Mouse (Mus musculus): ENCODE results near the gene Gpat3. TPM values are rescaled to one million over a fixed set of nuclear protein-coding genes. Genes with fewer than 3 reads are reported as not detected.

The Gpat3 gene
- polyA plus RNA-seq, 1 experiment from 2014 or later = 12.0 TPM

DNA sequence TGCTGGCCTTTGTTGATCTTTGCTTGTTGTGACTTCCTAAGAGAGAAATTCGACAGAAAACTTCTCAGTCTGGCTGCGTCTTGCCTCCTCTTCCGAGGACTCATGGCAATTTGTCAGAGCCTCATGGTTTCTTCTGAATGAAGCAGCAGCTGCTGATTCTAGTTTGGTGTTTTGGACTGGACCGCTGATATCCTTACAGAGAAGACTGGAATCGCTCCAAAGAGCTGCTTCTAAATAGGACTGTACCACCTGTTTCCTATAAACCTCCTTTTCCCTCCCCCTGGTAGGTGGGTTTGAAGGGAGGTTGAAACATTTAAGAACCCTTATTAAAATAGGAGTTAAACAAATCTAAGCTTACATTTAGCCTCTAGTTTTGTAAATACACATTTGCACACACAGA lies 55.5 kb downstream of the Gpat3 start:
- H3K9ac ChIP-seq = no peak overlapping the region
- no peak overlapping the region for H3K27ac ChIP-seq
- no peak for ATAC-seq
- no peak overlapping the region for H3K4me2 ChIP-seq (replicated peaks)
- H3K27me3 ChIP-seq (replicated peaks) = no peaks in the 10 kb centered on the region
- H3K9me3 ChIP-seq = no peaks in the 10 kb centered on the region
- H3K4me3 ChIP-seq (replicated peaks) = no peak overlapping the region
- H3K36me3 ChIP-seq = no peaks in the 10 kb centered on the region
- 79% methylated on average over 5 of the region's 5 CpGs for WGBS
- H3K4me1 ChIP-seq (replicated peaks) = no peaks in the 10 kb centered on the region

DNA sequence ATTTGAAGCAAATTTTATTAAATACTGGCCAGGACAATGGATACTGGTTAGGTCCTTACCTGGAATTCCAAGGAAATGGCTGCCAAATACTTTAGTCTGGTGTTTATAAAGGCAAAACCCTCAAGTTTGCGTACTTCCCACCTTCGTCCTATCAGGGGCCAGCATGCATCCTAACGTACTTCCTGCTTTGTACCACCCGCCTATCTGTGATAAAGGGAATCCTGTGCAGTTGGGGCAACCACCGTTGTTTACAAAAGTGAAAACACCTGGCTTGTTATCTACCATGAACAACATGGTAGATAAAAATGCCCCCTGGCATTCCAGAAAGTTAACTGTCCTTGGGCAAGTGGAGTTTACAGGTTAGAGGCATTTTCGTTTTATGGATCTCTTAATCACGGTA lies 63.0 kb downstream of the Gpat3 start:
- no peaks in the 10 kb centered on the region for H3K27me3 ChIP-seq (replicated peaks)
- peak overlapping the region; percentile 31; the same call in 1 of the 2 replicates for H3K4me2 ChIP-seq (replicated peaks)
- ATAC-seq = peak; percentile 84
- no peak overlapping the region for H3K9ac ChIP-seq
- H3K4me3 ChIP-seq (replicated peaks) = no peak overlapping the region
- H3K9me3 ChIP-seq = no peaks in the 10 kb centered on the region
- 58% methylated on average over 7 of the region's 7 CpGs for WGBS
- 0 out of 2 replicates have a peak overlapping the region, but pooled peaks have one; percentile 22 for H3K27ac ChIP-seq
- no peaks in the 10 kb centered on the region for H3K36me3 ChIP-seq
- H3K4me1 ChIP-seq (replicated peaks) = no peaks in the 10 kb centered on the region; the same call in 1 of the 2 replicates

- WGBS = 49% methylated on average over 10 of the region's 10 CpGs
- Histone ChIP-seq H3K4me2 (replicated peaks) (peak overlapping the region; percentile 31; the same call in 1 of the 2 replicates), H3K9ac (no peak overlapping the region), H3K27ac (no peak overlapping the region), H3K27me3 (replicated peaks) (no peaks in the 10 kb centered on the region), H3K36me3 (no peaks in the 10 kb centered on the region), H3K9me3 (no peaks in the 10 kb centered on the region), H3K4me1 (replicated peaks) (no peaks in the 10 kb centered on the region; the same call in 1 of the 2 replicates), H3K4me3 (replicated peaks) (no peak overlapping the region)
- ATAC-seq = peak; percentile 88
Measured at GRCm38 (mm10) chr5:100908901-100909300, 63.4 kb downstream of the Gpat3 start.

DNA sequence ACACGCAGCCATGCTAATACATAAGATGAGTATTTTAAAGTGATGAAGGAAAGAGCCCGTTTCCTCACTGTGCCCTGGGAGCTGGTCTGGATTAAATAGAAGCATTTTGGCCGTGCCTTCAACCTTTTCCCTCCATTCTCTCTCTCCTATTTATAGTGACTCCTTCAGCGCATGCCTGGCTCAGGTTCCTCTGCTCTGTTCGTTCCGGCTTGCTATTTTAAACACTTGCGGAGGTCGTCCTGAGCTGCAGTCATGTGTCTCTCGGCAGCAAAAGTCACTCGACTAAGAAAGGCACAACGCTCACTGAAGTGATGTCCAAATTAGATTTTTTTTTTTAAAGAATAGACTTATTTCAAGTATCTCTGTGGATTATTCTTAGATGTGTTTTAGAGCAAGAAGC lies 64.2 kb downstream of the Gpat3 start:
- Histone ChIP-seq H3K36me3 (no peaks in the 10 kb centered on the region), H3K27ac (no peak overlapping the region), H3K4me1 (replicated peaks) (no peaks in the 10 kb centered on the region; the same call in 1 of the 2 replicates), H3K9ac (no peak overlapping the region), H3K27me3 (replicated peaks) (no peaks in the 10 kb centered on the region), H3K4me2 (replicated peaks) (no peak overlapping the region), H3K4me3 (replicated peaks) (no peak overlapping the region), H3K9me3 (no peaks in the 10 kb centered on the region)
- 68% methylated on average over 11 of the region's 11 CpGs for WGBS
- no peak for ATAC-seq

DNA sequence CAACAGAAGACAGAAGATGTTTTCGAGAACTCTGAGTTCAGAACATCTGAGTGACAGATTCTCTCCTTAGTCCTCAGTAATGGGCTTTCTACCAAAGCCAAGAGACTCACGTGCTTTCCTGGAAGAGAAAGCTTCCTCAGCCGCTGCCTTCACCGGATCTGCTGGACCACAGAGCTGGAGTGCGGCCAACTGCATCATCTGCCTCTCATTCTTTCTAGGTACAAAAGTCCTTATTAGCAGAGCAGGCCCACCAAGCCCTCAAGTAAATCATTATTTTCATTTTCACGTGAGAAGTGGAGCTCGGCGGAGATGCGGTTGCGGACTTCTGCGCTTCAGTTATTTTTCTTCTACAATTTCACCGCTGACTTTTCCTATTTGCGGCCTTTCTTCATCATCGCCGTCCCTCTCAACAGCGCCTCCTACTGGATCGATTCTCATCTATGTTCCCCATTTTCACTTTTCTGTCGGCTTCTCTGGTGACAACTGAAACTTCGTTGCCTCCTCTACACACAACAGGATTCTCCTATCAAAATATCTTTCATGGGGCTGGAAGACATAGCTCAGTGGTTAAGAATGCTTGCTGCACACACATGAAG lies 66.1 kb downstream of the Gpat3 start:
- no peaks in the 10 kb centered on the region for H3K9me3 ChIP-seq
- no peaks in the 10 kb centered on the region for H3K36me3 ChIP-seq
- H3K27ac ChIP-seq = no peak overlapping the region
- WGBS = 73% methylated on average over 19 of the region's 19 CpGs
- H3K27me3 ChIP-seq (replicated peaks) = no peaks in the 10 kb centered on the region
- no peak for ATAC-seq
- no peak overlapping the region for H3K4me3 ChIP-seq (replicated peaks)
- H3K4me1 ChIP-seq (replicated peaks) = no peaks in the 10 kb centered on the region; the same call in 1 of the 2 replicates
- H3K4me2 ChIP-seq (replicated peaks) = no peak overlapping the region
- no peak overlapping the region for H3K9ac ChIP-seq

DNA sequence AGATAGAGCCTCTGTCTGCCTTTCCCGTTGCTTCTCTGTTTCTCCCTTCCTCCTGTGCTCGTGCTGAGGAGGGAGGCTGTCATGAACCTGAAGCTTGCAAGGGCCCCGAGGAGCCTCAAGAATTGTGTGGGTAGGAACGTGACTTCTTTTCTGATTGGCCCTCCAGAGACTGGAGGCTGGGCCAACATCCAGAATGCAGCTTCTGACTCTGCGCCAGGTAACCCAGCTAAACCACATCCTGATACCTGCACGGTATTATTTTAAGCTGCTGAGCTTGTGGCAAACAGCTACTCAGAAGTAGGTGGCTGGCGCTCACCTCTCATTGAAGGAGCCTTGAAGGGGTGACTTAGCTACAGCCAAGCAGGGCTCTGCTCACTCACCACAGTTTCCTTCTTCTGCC lies 66.9 kb downstream of the Gpat3 start:
- no peak for ATAC-seq
- 82% methylated on average over 7 of the region's 7 CpGs for WGBS

GRCm38 (mm10) chr5:100913274-100913673 lies 67.8 kb downstream of the Gpat3 start:
- Histone ChIP-seq H3K27ac (no peak overlapping the region), H3K36me3 (no peaks in the 10 kb centered on the region), H3K9ac (no peak overlapping the region), H3K4me3 (replicated peaks) (no peak overlapping the region), H3K4me2 (replicated peaks) (no peak overlapping the region), H3K4me1 (replicated peaks) (no peaks in the 10 kb centered on the region; the same call in 1 of the 2 replicates), H3K9me3 (no peaks in the 10 kb centered on the region), H3K27me3 (replicated peaks) (no peaks in the 10 kb centered on the region)
- ATAC-seq = no peak
- WGBS = 52% methylated on average over 9 of the region's 9 CpGs

More for the DNA sequence above, 66.9 kb downstream of the Gpat3 start:
- no peaks in the 10 kb centered on the region for H3K36me3 ChIP-seq
- H3K4me1 ChIP-seq (replicated peaks) = no peaks in the 10 kb centered on the region; the same call in 1 of the 2 replicates
- no peaks in the 10 kb centered on the region for H3K9me3 ChIP-seq
- H3K9ac ChIP-seq = no peak overlapping the region
- H3K27ac ChIP-seq = no peak overlapping the region
- no peak overlapping the region for H3K4me3 ChIP-seq (replicated peaks)
- no peaks in the 10 kb centered on the region for H3K27me3 ChIP-seq (replicated peaks)
- H3K4me2 ChIP-seq (replicated peaks) = no peak overlapping the region

- Histone ChIP-seq H3K36me3 (no peaks in the 10 kb centered on the region), H3K4me2 (replicated peaks) (no peak overlapping the region), H3K9me3 (no peaks in the 10 kb centered on the region), H3K27ac (no peak overlapping the region), H3K27me3 (replicated peaks) (0 out of 2 replicates have a peak, but pooled peaks cover 1% of the 10 kb centered on the region), H3K4me1 (replicated peaks) (no peaks in the 10 kb centered on the region), H3K9ac (no peak overlapping the region), H3K4me3 (replicated peaks) (no peak overlapping the region)
- no peak for ATAC-seq
- 15% methylated on average over 7 of the region's 7 CpGs for WGBS
Measured at GRCm38 (mm10) chr5:100914989-100915388, 69.5 kb downstream of the Gpat3 start.

GRCm38 (mm10) chr5:100915411-100915810 lies 69.9 kb downstream of the Gpat3 start:
- Histone ChIP-seq H3K4me2 (replicated peaks) (no peak overlapping the region), H3K36me3 (no peaks in the 10 kb centered on the region), H3K9ac (no peak overlapping the region), H3K4me3 (replicated peaks) (no peak overlapping the region), H3K27me3 (replicated peaks) (peaks cover 3% of the 10 kb centered on the region; the same call in 1 of the 2 replicates), H3K4me1 (replicated peaks) (no peaks in the 10 kb centered on the region), H3K27ac (no peak overlapping the region), H3K9me3 (no peaks in the 10 kb centered on the region)
- WGBS = 45% methylated on average over 5 of the region's 5 CpGs
- ATAC-seq = no peak

- no peak overlapping the region for H3K4me3 ChIP-seq (replicated peaks)
- H3K27ac ChIP-seq = no peak overlapping the region
- 38% methylated on average over 8 of the region's 8 CpGs for WGBS
- no peaks in the 10 kb centered on the region for H3K36me3 ChIP-seq
- H3K27me3 ChIP-seq (replicated peaks) = peaks cover 3% of the 10 kb centered on the region; the same call in 1 of the 2 replicates
- H3K4me2 ChIP-seq (replicated peaks) = no peak overlapping the region
- H3K9ac ChIP-seq = no peak overlapping the region
- peak; percentile 84 for ATAC-seq
- no peaks in the 10 kb centered on the region for H3K4me1 ChIP-seq (replicated peaks)
- H3K9me3 ChIP-seq = no peaks in the 10 kb centered on the region
Measured at GRCm38 (mm10) chr5:100916416-100916815, 70.9 kb downstream of the Gpat3 start.

- Histone ChIP-seq H3K4me2 (replicated peaks) (no peak overlapping the region), H3K4me1 (replicated peaks) (no peaks in the 10 kb centered on the region), H3K27ac (no peak overlapping the region), H3K4me3 (replicated peaks) (no peak overlapping the region), H3K27me3 (replicated peaks) (peaks cover 3% of the 10 kb centered on the region; the same call in 1 of the 2 replicates), H3K9ac (no peak overlapping the region), H3K36me3 (no peaks in the 10 kb centered on the region), H3K9me3 (no peaks in the 10 kb centered on the region)
- 22% methylated on average over 15 of the region's 15 CpGs for WGBS
- ATAC-seq = peak; percentile 21
Measured at GRCm38 (mm10) chr5:100917252-100917774, 71.8 kb downstream of the Gpat3 start.

DNA sequence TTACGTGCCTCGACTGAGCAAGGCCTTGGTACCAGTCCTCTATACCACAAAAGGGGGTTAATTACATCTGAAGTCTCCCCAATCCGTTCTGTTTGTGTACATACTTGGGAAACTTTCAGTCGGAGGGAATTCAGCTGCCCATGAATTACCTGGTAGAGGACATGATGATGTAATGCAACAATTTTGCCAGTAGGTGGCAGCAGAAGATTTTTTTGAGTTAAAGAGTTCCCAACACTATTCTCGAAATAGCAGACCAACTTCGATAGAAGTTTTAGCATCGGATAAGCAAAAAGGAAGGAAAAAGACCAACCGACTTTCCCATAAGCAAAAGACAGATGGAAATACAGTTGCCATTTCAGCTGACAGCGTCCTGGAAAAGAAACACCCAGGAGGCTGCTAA lies 73.6 kb downstream of the Gpat3 start:
- Histone ChIP-seq H3K4me3 (replicated peaks) (no peak overlapping the region), H3K36me3 (no peaks in the 10 kb centered on the region), H3K27ac (no peak overlapping the region), H3K9me3 (no peaks in the 10 kb centered on the region), H3K4me2 (replicated peaks) (no peak overlapping the region), H3K27me3 (replicated peaks) (peaks cover 3% of the 10 kb centered on the region; the same call in 1 of the 2 replicates), H3K9ac (no peak overlapping the region), H3K4me1 (replicated peaks) (no peaks in the 10 kb centered on the region)
- no peak for ATAC-seq
- 13% methylated on average over 9 of the region's 9 CpGs for WGBS

GRCm38 (mm10) chr5:100929698-100930097 lies 84.2 kb downstream of the Gpat3 start:
- ATAC-seq = no peak
- 76% methylated on average over 2 of the region's 2 CpGs for WGBS
- H3K9me3 ChIP-seq = no peaks in the 10 kb centered on the region
- no peaks in the 10 kb centered on the region for H3K4me1 ChIP-seq (replicated peaks)
- H3K4me2 ChIP-seq (replicated peaks) = no peak overlapping the region
- no peak overlapping the region for H3K27ac ChIP-seq
- H3K27me3 ChIP-seq (replicated peaks) = no peaks in the 10 kb centered on the region
- no peak overlapping the region for H3K4me3 ChIP-seq (replicated peaks)
- H3K36me3 ChIP-seq = no peaks in the 10 kb centered on the region
- no peak overlapping the region for H3K9ac ChIP-seq

Measured in intestine, embryonic 15.5 days (tissue).